Mouse (Mus musculus): ENCODE data around the gene Dpep2nb.

Dpep2nb gene

DNA sequence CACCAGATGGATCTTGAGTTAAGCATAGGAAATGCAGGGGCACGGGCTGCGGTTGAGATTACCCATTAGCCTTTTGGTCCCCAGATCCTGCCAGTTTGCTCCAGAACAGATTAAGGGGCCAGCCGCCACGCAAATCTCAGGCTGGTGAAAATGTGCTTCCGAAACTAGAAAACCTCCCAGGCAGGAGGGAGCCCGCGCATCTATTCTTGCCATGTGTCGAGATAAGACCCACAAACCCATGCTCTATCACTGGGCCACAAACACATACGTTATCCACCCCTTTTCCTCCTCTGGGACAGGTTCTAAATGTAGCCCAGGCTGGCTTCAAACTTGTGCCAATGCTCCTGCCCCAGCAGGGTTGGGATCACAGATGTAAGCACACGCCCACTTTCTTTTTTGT lies 44.2 kb downstream of the Dpep2nb start:
- no peak for DNase-seq (ENCODE audit: low spot score in 2 of 2)

DNA sequence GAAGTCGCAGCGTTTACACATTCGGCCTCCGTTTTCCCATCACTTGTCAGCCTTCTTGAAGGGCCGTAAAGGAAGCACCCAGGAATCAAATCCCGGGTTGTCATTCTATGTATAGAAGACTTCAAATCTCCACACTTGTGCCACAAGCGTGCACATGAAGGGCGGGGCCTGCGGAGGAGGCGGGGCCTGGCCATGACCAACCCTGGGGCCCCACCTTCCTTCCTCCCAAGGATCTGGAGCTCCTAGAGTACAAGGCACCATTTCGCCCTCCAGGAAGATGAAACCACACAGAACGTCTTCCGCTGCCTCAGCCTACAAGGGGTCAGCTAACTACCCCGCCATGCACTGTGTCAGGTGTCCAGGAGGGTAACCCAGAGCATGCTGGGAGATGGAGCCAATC lies 44.7 kb downstream of the Dpep2nb start:
- no peak for DNase-seq (ENCODE audit: low spot score in 2 of 2)

DNA sequence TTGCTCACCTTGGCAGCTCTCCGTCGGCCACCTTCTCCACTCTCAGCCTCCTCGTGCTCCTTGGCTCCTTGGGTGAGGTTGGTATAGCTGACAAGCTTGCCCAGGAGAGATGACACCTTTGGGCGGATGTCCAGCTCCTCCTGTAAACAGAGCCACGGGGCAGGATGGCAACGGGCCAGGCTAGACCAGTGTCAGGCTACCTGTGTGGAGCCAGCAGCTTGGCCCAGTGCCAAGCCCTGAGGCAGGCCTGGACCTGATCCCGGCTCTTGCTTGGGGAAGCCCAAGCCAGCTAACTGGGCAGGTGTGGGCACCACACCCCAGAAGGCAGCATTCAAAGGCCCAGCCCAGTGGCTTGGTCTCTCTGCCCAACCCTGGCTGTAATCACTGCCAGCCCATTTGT lies 46.4 kb downstream of the Dpep2nb start:
- no peak for DNase-seq (ENCODE audit: low spot score in 2 of 2)

DNA sequence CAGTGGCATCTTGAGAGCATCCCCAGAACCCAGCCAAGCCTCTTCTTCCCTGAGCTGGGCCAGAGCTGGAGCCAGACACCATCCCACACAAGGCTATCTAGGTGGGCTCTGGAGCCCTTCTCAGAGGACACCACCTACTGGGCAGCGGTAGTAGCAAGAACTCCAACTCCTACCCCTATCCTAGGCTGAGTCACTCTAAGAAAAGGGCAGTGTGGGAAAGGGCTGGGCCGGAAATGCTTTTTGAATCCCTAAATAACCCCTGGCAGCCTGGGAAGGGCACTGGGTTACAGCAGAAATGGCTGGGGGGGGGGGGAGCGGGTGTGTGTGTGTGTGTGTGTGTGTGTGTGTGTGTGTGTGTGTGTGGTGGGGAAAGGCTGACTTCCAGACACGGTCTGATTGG lies 48.0 kb downstream of the Dpep2nb start:
- no peak for DNase-seq (ENCODE audit: low spot score in 2 of 2)

DNA sequence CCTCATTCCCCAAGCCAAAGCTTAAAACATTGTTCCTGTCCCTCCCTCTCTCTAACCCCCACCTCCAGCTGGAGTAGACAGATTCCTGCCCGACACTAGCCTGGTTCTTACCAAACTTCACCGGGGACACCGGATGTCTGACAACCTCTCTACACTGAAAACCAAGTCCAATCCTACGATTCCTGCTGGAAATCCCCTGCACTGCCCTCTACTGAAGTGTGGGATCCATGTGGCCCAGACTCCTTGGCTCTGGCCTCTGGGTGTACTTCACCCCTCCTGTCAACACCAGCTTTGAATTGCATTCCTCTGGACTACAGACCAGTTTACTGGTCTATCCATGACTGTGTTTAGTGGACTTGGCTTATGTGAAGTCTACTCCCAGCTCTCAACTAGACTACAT lies 49.2 kb downstream of the Dpep2nb start:
- no peak for DNase-seq (ENCODE audit: low spot score in 2 of 2)

DNA sequence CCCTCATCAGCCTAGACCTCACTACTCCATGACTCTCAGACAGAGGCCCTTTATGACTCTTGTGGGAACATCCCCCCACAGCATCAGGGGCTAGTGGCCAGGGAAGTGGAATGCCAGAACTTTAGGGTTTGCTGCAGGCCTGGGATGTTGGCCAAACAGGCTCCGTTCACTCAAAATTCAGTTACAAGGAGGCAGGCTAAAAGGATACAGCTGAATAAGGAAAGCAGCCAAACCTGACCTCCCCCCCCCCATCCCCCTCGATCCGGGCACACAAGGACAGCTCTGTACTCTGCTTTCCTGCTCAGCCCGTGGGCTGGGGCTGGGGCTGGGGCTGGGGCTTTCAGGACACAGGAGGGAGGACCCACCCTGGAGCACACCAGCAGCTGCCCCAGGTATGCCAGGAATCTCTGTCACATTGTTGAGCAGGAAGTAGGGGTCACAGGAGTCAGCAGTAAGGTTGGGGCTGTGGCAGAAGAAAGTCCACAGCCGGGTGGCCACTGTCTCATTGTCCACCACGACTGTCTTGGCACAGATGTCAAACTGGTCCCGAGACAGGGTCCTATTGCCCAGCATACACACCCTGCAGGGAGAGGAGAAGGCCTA lies 54.6 kb downstream of the Dpep2nb start:
- DNase-seq (ENCODE audit: low spot score in 2 of 2) = no peak

DNA sequence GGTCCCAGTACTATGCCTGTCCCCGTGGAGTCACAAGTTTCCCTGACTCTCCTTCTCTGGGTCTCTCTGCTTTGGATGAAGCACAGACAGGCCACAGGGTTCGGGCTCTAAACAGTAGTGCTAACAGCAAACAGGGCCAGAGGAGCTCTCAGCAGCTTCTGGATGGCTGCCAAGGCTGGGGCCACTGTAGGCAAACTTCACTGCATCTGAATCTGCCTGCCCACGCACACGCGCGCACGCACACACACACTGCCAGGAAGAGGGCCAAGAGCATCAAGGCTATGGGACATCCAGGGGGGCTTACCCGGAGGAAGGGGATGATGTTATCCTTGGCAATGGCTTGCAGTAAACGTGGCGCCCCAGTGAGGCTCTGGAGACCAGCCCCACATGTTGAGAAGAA lies 56.4 kb downstream of the Dpep2nb start:
- peak in 1 of 2 experiments; percentile 36 for DNase-seq (ENCODE audit: low spot score in 2 of 2)

Measured in frontal cortex, postnatal 25 days (tissue).